Mouse (Mus musculus) cerebellum, adult 8-10 months (tissue): ENCODE results near the gene Dnajb5.
"Not testable (repeated sequence)": the region's sequence is repeated elsewhere in the genome, so short reads cannot be mapped to it uniquely, and the experiment has no call there.

ENCODE experiments used
- DNase-seq: peaks from one replicate; pipeline ENCODE4 v3.0.0; 2022

The Dnajb5 gene

GRCm38 (mm10) chr4:42973868-42974267, 24.3 kb downstream of the Dnajb5 start:
- no peak for DNase-seq

GRCm38 (mm10) chr4:42978062-42978461, 28.4 kb downstream of the Dnajb5 start:
- DNase-seq = no peak

- DNase-seq = not testable (repeated sequence)
Observed at GRCm38 (mm10) chr4:42980467-42980866, 30.9 kb downstream of the Dnajb5 start.

- no peak for DNase-seq
Observed at GRCm38 (mm10) chr4:42988296-42988695, 38.7 kb downstream of the Dnajb5 start.

GRCm38 (mm10) chr4:42998022-42998421, 48.4 kb downstream of the Dnajb5 start:
- no peak for DNase-seq

DNA sequence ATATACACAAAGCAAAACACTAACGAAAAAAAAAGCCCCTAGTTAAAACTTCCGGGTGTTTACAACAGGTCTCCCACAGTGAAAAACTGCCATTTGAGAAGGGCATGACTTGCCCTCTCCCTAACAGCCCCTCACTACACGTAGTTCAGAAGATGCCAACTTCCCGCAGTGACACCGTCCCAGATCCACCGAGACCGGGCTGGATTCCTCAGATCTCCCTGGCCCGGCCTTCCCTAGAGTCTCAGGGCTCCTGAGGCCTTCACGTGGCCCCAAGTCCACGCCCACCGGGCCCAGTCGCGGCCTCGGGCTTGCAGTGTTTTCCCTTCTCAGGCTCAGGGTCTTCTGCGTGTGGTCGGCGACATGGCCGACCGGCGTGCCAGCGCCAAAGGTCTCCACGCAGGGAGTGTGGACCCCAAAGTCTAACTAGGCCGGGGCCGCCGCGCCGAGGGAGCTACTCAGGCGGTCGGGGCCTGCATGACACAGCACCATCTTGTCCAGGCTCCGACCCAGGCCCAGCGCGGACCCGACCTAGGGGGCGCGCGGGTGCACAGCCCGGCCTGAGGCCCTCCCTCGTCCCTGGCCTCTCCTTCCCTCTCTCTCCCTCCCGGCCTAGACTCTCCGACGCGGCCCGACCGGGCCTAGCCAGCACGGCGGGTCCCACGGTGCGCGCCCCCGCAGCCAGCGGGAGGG, 50.0 kb downstream of the Dnajb5 start:
- peak; percentile 65 for DNase-seq

DNA sequence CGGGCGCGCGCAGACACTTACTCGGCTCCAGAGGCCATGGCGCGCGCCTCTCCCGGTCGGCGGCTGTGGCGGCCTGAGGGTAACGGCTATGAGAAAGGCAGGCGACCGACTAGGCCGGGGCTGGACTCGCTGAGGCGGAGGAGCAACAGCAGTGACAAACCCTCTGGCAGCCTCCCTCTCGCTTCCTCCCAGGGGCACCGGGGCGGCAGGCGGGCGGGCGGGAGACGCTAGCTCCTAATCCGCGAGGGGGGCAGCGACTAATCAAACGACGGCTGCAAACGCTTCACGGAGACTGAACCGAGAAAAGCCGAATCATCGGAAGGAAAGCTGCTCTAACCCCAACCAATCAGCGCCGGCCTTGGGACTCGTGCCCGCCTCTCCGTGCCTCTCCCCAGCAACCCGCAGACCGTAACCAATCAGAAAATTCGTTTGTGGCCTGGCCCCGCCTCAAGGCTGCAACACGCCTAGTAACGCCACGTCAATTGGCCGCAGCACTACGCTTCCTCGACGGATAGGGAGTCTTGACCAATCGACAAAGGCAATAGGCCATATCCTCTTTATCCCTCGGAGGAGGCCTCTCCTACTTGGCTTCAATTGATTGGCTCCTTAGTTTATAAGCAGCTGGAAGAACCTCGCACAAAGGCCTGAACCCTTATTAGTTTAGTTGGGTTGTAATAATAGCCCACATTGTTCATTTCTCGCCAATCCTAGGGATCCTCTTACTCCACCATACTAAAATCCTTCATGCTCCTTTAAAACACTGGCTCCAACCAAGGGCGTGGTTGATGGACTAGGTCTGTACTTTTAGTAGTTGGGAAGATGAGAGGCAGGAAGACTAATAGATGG, 50.8 kb downstream of the Dnajb5 start, which contains the start of gene Vcp:
Gene Vcp, minus strand, starts transcription at position 367 of the 846 bp plus-strand sequence.
- peak; percentile 98 for DNase-seq

- no peak for DNase-seq
Observed at GRCm38 (mm10) chr4:43001272-43001671, 51.7 kb downstream of the Dnajb5 start.

DNA sequence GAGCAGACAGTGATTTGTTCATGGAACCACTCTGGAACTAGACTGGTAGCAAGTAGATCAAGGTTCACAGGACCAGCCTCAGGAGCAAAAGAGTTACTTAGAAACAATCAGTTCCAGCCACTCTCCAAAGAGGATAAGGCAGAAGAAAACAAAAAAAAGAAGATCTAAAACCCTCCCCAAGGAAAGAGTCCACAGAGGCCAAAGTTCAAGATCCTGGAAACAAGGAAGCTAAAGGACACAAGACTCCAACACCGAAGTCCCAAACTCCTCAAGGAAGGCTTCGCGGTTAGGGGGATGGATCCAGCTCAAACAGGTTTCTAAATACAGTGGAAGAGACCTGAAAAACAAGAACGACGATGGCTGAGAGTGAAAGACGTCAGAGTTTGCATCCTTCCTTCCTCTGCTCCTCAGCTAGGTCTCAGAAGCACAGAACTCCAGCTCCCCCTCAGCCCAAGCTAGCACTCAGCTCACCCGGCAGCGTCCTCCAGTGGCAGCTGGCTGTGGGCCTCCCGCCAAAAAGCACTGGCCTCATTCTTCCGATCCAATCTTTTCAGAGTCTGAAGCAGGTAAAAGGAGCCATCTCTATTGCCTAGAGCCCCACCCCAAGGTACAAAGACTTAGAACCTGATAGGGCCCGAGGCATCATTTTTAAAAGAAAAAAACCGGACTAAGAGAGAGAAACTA, 53.3 kb downstream of the Dnajb5 start:
- DNase-seq = no peak

- no peak for DNase-seq
Observed at GRCm38 (mm10) chr4:43004951-43005350, 55.3 kb downstream of the Dnajb5 start.

- DNase-seq = no peak
Observed at GRCm38 (mm10) chr4:43005765-43006164, 56.2 kb downstream of the Dnajb5 start.
